Mouse (Mus musculus) limb, embryonic 15.5 days (tissue): ENCODE data around the gene Trim38. TPM values are rescaled to one million over a fixed set of nuclear protein-coding genes. Genes with fewer than 3 reads are reported as not detected.

Source experiments
- ATAC-seq: fragments of 200-750 bp; cut with Nextera tagmentation; 2 replicates; pipeline ENCODE4 v1.8.0; 2017; ENCODE audit warnings: low read depth, moderate TSS enrichment; ENCODE audit not compliant: insufficient number of reproducible peaks, low FRiP score, low TSS enrichment
- H3K27ac ChIP-seq: fragments of 300-500 bp; sonication (generic); 2 replicates; pipeline ENCODE4 v1.5.1; 2015; ENCODE audit warnings: moderate library complexity, mild to moderate bottlenecking, inconsistent platforms
- H3K27me3 ChIP-seq: fragments of 300-500 bp; sonication (generic); 2 replicates; pipeline ENCODE4 v1.6.1; 2015; ENCODE audit warnings: inconsistent platforms
- H3K36me3 ChIP-seq: fragments of 300-500 bp; sonication (generic); 2 replicates; pipeline ENCODE4 v1.6.1; 2015; ENCODE audit warnings: inconsistent platforms
- H3K4me1 ChIP-seq: fragments of 300-500 bp; sonication (generic); 2 replicates; pipeline ENCODE4 v1.6.1; 2015; ENCODE audit warnings: inconsistent platforms
- H3K4me2 ChIP-seq: fragments of 300-500 bp; sonication (generic); 2 replicates; pipeline ENCODE4 v1.6.1; 2015; ENCODE audit warnings: mild to moderate bottlenecking, inconsistent platforms
- H3K4me3 ChIP-seq: fragments of 300-500 bp; sonication (generic); 2 replicates; pipeline ENCODE4 v1.5.1; 2015; ENCODE audit warnings: mild to moderate bottlenecking, inconsistent platforms
- H3K9ac ChIP-seq: fragments of 300-500 bp; sonication (generic); 2 replicates; pipeline ENCODE4 v1.6.1; 2015; ENCODE audit warnings: inconsistent platforms
- H3K9me3 ChIP-seq: fragments of 300-500 bp; sonication (generic); 2 replicates; pipeline ENCODE4 v1.6.1; 2016; ENCODE audit warnings: inconsistent platforms
- WGBS: fragments of 180-500 bp; shearing (Covaris S2); methylation state at CpG from one replicate; pipeline ENCODE4 v1.1.7; 2015; 5-methylcytosine and 5-hydroxymethylcytosine counted together
- microRNA-seq: library from miRNA; unstranded; fragments of <30 nt; microRNA quantifications from one replicate; pipeline ENCODE4, GENCODE M21; 2016
- polyA plus RNA-seq: library from polyadenylated mRNA; unstranded; fragments of >200 nt; fragmentation: Nextera tagmentation; extraction: Ambion mirVana; gene quantifications from 2 replicates; pipeline ENCODE4 v1.2.1, GENCODE M21; 2015

Gene Trim38
- polyA plus RNA-seq, 1 experiment from 2014 or later, result not detected

DNA sequence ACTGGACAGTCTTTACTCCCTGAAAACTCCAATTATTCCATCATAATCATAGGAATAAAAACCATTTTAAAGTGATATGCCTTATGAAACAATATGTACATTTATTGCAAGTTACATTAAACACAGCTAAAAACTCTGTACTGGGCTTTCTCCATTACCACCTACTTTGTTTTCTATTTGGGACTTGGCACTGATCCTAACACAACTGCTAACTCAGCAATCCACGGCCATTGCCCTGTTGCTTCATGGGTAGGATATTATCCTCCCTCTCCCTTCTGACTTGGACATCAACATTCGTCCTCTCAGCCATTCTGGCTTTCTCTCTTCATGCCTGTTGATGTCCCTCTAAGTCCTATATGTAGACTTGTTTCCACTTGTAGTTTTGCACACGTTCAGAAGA, 56.9 kb downstream of the Trim38 start:
- Histone ChIP-seq H3K4me1 (no peaks in the 10 kb centered on the region), H3K27me3 (no peaks in the 10 kb centered on the region), H3K27ac (no peak overlapping the region), H3K4me3 (no peak overlapping the region), H3K36me3 (no peaks in the 10 kb centered on the region), H3K9ac (no peak overlapping the region), H3K4me2 (no peak overlapping the region), H3K9me3 (no peaks in the 10 kb centered on the region)
- 65% methylated on average over 3 of the region's 3 CpGs for WGBS
- no peak for ATAC-seq

DNA sequence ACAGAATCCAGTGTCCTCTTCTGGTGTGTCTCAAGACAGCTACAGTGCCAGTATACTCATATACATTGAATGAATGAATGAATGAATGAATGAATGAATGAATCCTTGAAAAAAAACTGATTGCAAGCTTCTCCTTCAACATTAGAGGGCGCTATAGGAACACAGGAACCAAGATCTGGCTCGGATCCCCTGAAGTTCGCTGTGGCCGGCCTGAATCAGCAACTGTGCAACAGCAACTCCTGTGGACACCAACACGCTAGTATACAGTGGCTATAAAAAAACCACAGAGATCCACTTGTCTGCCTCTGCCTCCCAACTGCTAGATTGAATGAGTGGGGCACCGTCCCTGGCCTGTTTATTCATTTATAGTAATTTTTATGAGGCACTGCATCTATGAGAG, 63.3 kb downstream of the Trim38 start:
- no peaks in the 10 kb centered on the region for H3K4me1 ChIP-seq
- no peak overlapping the region for H3K4me2 ChIP-seq
- H3K4me3 ChIP-seq, result no peak overlapping the region
- no peak for ATAC-seq
- no peaks in the 10 kb centered on the region for H3K36me3 ChIP-seq
- no peak overlapping the region for H3K27ac ChIP-seq
- WGBS, result 12% methylated on average over 6 of the region's 6 CpGs
- H3K9me3 ChIP-seq, result no peaks in the 10 kb centered on the region
- H3K27me3 ChIP-seq, result no peaks in the 10 kb centered on the region
- no peak overlapping the region for H3K9ac ChIP-seq

DNA sequence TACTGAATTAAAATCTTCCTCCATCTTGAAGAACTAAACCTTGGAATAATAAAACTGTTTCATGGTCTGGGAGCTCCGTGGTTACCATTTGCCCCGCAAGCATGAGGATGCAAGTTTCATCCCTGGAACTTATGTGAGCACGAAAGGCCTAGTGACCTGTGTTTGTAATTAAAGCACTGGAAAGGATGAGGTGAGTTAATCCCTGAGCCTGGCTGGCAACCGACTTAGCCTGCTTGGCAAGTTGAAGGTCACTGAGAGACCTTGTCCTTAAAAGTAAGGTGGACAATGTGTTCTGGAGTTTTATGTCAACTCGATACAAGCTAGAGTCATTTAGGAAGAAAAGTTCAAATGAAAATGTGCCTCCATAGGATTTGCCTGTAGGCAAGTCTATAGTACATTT, 65.1 kb downstream of the Trim38 start:
- Histone ChIP-seq H3K4me2 (no peak overlapping the region), H3K9ac (no peak overlapping the region), H3K4me1 (no peaks in the 10 kb centered on the region), H3K9me3 (no peaks in the 10 kb centered on the region), H3K36me3 (no peaks in the 10 kb centered on the region), H3K27me3 (no peaks in the 10 kb centered on the region), H3K27ac (no peak overlapping the region), H3K4me3 (no peak overlapping the region)
- no peak for ATAC-seq
- 73% methylated on average over 5 of the region's 5 CpGs for whole genome bisulfite sequencing

GRCm38 (mm10) chr13:23836630-23837029, 66.9 kb downstream of the Trim38 start:
- H3K9ac ChIP-seq, result no peak overlapping the region
- ATAC-seq, result no peak
- H3K9me3 ChIP-seq, result no peaks in the 10 kb centered on the region
- H3K4me2 ChIP-seq, result no peak overlapping the region
- H3K4me3 ChIP-seq, result no peak overlapping the region
- 95% methylated on average over 5 of the region's 5 CpGs for WGBS
- H3K27ac ChIP-seq, result no peak overlapping the region
- no peaks in the 10 kb centered on the region for H3K36me3 ChIP-seq
- H3K4me1 ChIP-seq, result no peaks in the 10 kb centered on the region
- H3K27me3 ChIP-seq, result no peaks in the 10 kb centered on the region

GRCm38 (mm10) chr13:23839308-23839707, 69.6 kb downstream of the Trim38 start, which contains the start of gene Slc17a3:
TSS of gene Slc17a3 (plus strand) at chr13:23839434.
- no peaks in the 10 kb centered on the region for H3K27me3 ChIP-seq
- no peaks in the 10 kb centered on the region for H3K36me3 ChIP-seq
- ATAC-seq, result no peak
- no peak within 1 kb of the TSS for H3K9ac ChIP-seq
- no peaks in the 10 kb centered on the region for H3K9me3 ChIP-seq
- H3K4me2 ChIP-seq, result no peak within 1 kb of the TSS
- H3K27ac ChIP-seq, result no peak within 1 kb of the TSS
- no peak within 1 kb of the TSS for H3K4me3 ChIP-seq
- WGBS, result 63% methylated on average over 2 of the region's 2 CpGs
- H3K4me1 ChIP-seq, result 0 out of 2 replicates have a peak, but pooled peaks cover 3% of the 10 kb centered on the region

Small RNA genes lying within 50 kb of the gene (microRNA-seq; reads per million reads assigned to microRNA genes)
- not detected for gene Gm44314
- not detected for gene Gm44484

Other genes starting within 250 kb of the Trim38 start
- 4.8 and 6.3 TPM in 2 replicates for gene Hist1h4h, start 238.9 kb upstream of the Trim38 start, polyA plus RNA-seq
- 4.1 and 7.5 TPM in 2 replicates for gene Hist1h2af, start 236.0 kb upstream of the Trim38 start, polyA plus RNA-seq
- gene Hist1h3g, start 234.5 kb upstream of the Trim38 start, polyA plus RNA-seq, result 3.4 and 5.4 TPM in 2 replicates
- 0.77 and 0.83 TPM in 2 replicates for gene Hist1h2bh, start 226.5 kb upstream of the Trim38 start, polyA plus RNA-seq
- gene Hist1h3f, start 225.9 kb upstream of the Trim38 start, polyA plus RNA-seq, result 1.1 TPM in 1 of 2 replicates, not detected in the other
- gene Hist1h4f, start 218.3 kb upstream of the Trim38 start, polyA plus RNA-seq, result 0.65 and 0.95 TPM in 2 replicates
- gene Hist1h1d, start 216.7 kb upstream of the Trim38 start, polyA plus RNA-seq, result 0.32 and 0.51 TPM in 2 replicates
- gene Hist1h3e, start 207.5 kb upstream of the Trim38 start, polyA plus RNA-seq, result 2.1 and 4.8 TPM in 2 replicates
- 68.7 and 88.5 TPM in 2 replicates for gene Hist1h2ae, start 198.7 kb upstream of the Trim38 start, polyA plus RNA-seq
- gene Hist1h2bg, start 198.5 kb upstream of the Trim38 start, polyA plus RNA-seq, result 5.5 and 6.0 TPM in 2 replicates
- 2.9 and 5.8 TPM in 2 replicates for gene Hist1h2bf, start 195.7 kb upstream of the Trim38 start, polyA plus RNA-seq
- 0.89 and 2.3 TPM in 2 replicates for gene Hist1h2ad, start 195.5 kb upstream of the Trim38 start, polyA plus RNA-seq
- gene Hist1h3d, start 194.2 kb upstream of the Trim38 start, polyA plus RNA-seq, result 5.8 and 6.5 TPM in 2 replicates
- 75.2 and 108 TPM in 2 replicates for gene Hist1h4d, start 188.3 kb upstream of the Trim38 start, polyA plus RNA-seq
- gene Hist1h2be, start 148.8 kb upstream of the Trim38 start, polyA plus RNA-seq, result 1.9 and 2.1 TPM in 2 replicates
- 17.2 and 18.2 TPM in 2 replicates for gene Hist1h1e, start 147.4 kb upstream of the Trim38 start, polyA plus RNA-seq
- gene Hist1h2ac, start 86.0 kb upstream of the Trim38 start, polyA plus RNA-seq, result 0.76 and 0.78 TPM in 2 replicates
- gene Hist1h2bc, start 85.7 kb upstream of the Trim38 start, polyA plus RNA-seq, result 47.2 and 57.0 TPM in 2 replicates
- gene Hist1h1t, start 74.1 kb upstream of the Trim38 start, polyA plus RNA-seq, result 0.20 TPM in 1 of 2 replicates, not detected in the other
- 3.2 and 4.0 TPM in 2 replicates for gene Hist1h4c, start 71.5 kb upstream of the Trim38 start, polyA plus RNA-seq
- gene Hfe, start 59.1 kb upstream of the Trim38 start, polyA plus RNA-seq, result 7.3 and 10.3 TPM in 2 replicates
- 28.0 and 31.1 TPM in 2 replicates for gene Hist1h1c, start 31.1 kb upstream of the Trim38 start, polyA plus RNA-seq
- gene Hist1h3c, start 24.3 kb upstream of the Trim38 start, polyA plus RNA-seq, result 5.8 and 6.6 TPM in 2 replicates
- gene Hist1h2bb, start 23.2 kb upstream of the Trim38 start, polyA plus RNA-seq, result 2.0 and 2.1 TPM in 2 replicates
- gene Hist1h2ab, start 18.8 kb upstream of the Trim38 start, polyA plus RNA-seq, result 23.3 and 37.2 TPM in 2 replicates
- 4.0 and 12.0 TPM in 2 replicates for gene Hist1h3b, start 17.6 kb upstream of the Trim38 start, polyA plus RNA-seq
- gene Hist1h4b, start 12.9 kb upstream of the Trim38 start, polyA plus RNA-seq, result 4.1 and 4.5 TPM in 2 replicates
- gene Hist1h4a, start 8.7 kb upstream of the Trim38 start, polyA plus RNA-seq, result 0.33 and 0.60 TPM in 2 replicates
- 3.1 and 7.2 TPM in 2 replicates for gene Hist1h3a, start 7.5 kb upstream of the Trim38 start, polyA plus RNA-seq
- 0.74 and 2.1 TPM in 2 replicates for gene Hist1h1a, start 6.2 kb upstream of the Trim38 start, polyA plus RNA-seq
- gene Slc17a2, start 37.1 kb downstream of the Trim38 start, polyA plus RNA-seq, result not detected in 2 replicates
- gene Slc17a3, start 69.5 kb downstream of the Trim38 start, polyA plus RNA-seq, result 0.27 and 0.61 TPM in 2 replicates
- gene Slc17a1, start 97.8 kb downstream of the Trim38 start, polyA plus RNA-seq, result not detected in 2 replicates
- gene Slc17a4, start 145.1 kb downstream of the Trim38 start, polyA plus RNA-seq, result not detected in 2 replicates
- gene Hist1h2ba, start 164.2 kb downstream of the Trim38 start, polyA plus RNA-seq, result not detected in 2 replicates
- not detected in 2 replicates for gene Hist1h2aa, start 164.5 kb downstream of the Trim38 start, polyA plus RNA-seq
- not detected in 2 replicates for gene Scgn, start 221.3 kb downstream of the Trim38 start, polyA plus RNA-seq